Mouse (Mus musculus): ENCODE measurements around the gene S100a1. TPM values are rescaled to one million over a fixed set of nuclear protein-coding genes. Genes with fewer than 3 reads are reported as not detected.

S100a1 gene
- total RNA-seq, 2 experiments from 2014 or later = 113 to 116 TPM

DNA sequence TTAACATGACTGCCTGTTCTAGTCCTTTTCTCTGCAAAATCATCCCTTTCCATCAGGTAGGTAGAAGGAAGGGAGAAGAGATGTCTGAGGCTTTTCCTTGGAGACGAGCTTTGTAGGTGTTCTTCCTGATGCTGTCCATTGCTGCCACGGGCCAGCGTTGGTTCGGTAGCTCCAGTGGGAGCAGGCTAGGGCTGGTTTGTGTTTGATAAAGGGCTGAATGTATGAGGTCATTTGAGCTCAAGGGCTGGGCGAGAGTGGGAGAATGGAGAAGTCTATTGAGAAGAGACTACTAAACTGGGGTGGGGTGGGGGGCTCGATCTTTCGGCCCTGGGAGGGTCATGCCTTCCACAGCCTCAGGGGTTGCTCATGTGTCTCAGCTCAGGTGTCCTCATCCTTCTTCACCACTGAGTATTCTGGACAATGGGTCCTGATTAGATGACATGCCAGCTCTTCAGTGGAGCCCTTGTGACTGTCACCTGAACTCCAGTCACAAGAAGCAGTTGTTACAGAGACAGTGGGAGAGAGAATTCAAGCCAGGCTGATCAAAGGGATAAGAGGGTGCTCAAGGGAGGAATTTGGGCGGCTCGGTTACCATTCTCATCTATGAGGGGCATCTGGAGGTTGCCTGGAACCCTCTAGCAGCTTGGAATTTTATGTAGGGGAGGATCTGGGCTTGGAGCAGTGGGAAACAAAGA lies 1.1 kb downstream of the S100a1 start:
- intact Hi-C loops (cut with DNase I) = loop anchor here (5.0 kb wide), 2 partner anchors 74 to 99 kb away; partner anchors contain the start of gene S100a6
- DNase-seq (ENCODE audit: low spot score in 2 of 2) = no peak

DNA sequence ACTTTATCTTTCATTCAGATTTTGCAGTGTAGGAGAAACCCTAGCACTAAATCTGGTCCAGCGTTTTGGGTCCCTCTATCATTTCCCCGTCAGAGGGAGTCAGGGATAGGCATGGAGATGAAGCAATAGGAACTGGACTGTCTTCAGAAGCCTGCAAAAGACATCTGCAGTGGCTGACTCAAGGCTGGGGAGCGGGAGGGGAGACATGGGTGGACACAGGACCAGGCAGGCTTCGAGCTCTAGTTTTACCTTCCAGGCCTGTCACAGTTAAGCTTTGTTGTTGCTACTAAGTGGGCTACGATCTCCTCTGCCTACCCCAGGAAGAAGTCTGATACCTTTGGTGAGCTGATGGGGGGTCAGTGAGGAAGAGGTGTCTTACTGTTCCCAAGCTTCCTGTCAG lies 1.9 kb downstream of the S100a1 start:
- DNase-seq (ENCODE audit: low spot score in 2 of 2) = peak in 1 of 2 experiments; percentile 25
- intact Hi-C loops (cut with DNase I) = loop anchor here (5.0 kb wide), 2 partner anchors 75 to 100 kb away; partner anchors contain the start of gene S100a6

DNA sequence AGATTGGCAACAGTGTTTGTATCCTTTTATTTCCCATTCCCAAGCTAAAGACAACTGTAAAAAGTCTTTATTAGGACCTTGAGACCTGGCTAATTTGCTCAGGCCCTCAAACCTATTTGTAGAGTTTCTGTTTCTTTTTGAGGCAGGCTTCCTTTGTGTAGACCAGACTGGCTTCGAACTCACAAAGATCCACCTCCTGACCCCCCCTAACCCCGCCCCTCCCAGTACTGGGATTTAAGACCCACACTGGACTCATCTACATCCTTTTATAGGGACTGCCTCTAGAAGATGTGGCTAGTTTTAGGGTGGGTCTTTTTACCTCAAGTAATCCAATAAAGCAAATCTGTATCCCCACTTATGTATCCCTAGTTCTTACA lies 4.5 kb downstream of the S100a1 start:
- no peak for DNase-seq (ENCODE audit: low spot score in 2 of 2)
- intact Hi-C loops (cut with DNase I) = loop anchor here (1.0 to 5.0 kb wide), 4 partner anchors 18 to 143 kb away; partner anchors contain the start of genes S100a6, S100a7a and Snapin

DNA sequence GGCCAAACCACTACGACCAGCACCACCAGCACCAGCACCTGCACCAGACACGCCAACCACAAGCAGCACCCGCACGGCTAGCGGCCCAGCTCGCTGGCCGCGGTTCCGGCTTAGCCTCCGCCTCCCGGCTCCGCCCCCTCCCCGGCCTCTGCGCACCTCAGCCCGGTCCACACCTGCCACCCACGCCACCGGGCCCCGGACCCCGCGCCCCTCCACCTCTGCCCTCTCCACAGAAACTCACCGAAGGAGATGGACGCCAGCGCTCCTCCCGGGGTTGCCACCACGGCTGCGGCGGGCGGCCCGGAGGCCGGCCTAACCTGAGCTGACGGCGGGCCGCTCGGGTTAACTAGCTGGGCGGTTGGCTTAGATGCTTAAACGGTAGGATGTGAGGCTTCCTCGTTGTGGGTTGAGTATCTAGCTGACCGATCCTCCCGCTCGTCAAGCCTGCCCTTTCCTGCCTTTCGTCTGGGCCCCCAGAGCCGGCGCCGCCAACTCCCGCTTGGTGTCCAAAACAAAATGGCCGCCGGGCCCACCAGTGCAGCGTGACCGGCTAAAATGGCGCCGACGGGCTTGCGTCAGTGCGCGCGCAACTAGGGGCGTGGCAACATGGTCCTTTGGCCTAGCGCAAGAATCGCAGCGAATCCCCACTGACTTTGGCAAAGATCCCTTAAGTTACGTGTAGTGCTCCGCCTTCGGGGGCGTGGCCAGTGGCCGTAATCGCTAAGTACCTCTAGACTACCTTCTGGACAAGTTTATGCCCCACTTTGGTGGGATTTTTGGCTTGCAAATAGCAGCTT lies 5.0 kb downstream of the S100a1 start, which contains the start of gene Chtop:
TSS of gene Chtop (minus strand) at position 549 of the 797 bp plus-strand sequence.
- intact Hi-C loops (cut with DNase I) = loop anchor here (1.0 to 5.0 kb wide), 2 partner anchors 18 to 143 kb away; partner anchors contain the start of genes S100a7a and Snapin
- peak; percentile 99 to 100 for DNase-seq (ENCODE audit: low spot score in 2 of 2)

DNA sequence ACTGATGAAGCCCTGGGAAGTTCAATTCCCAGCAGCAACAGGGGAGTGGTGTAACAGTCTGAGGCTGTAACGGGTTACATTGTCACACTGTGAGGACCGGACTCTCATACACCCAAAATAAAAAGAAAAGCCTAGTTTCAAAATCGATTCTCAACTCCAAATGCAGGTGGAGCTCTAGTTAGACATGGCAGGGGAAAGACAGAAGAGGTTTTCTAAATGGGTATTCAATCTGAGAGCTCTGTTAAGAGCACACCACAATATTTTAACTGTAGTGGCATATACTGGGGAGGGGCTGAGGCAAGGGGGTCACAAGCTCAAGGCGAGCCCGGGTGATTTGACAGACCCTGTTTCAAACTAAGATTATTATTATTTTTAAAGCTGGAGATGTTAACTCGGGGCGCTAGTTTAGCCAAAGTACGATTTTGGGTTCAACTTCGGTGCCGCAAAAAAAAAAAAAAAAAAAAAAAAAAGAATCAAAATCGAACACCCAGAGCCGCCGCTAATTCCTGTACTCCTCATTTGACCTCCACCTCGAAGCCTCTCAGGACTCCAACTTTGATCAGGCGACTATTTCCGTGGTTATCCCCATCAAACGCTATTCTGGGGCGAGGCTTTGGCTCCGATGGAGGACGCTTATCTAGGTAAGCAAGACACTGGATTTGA lies 5.8 kb downstream of the S100a1 start:
- intact Hi-C loops (cut with DNase I) = loop anchor here (5.0 kb wide), 1 partner anchor 144 kb away; the partner anchor contains the start of gene S100a7a
- DNase-seq (ENCODE audit: low spot score in 2 of 2) = no peak

DNA sequence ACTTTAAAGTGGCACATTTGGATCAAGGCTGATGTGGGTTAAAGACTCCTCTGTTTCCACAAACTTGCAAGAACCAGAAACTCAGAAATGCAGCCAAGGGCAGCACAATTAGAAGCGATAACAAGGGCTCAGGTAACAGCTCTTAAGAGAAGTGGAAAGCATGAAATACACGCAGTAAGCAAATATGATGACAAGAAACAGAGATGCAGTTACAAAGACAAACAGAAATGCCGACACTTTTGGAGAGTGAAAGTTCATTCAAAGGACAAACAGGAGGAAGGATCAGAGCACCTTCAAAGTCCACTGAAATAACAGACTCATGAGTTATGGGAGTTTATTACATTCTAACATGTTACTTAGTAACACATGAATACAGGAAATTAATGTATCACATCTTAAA lies 7.8 kb downstream of the S100a1 start:
- intact Hi-C loops (cut with DNase I) = loop anchor here (5.0 kb wide), 1 partner anchor 146 kb away; the partner anchor contains the start of gene S100a7a
- DNase-seq (ENCODE audit: low spot score in 2 of 2) = no peak

DNA sequence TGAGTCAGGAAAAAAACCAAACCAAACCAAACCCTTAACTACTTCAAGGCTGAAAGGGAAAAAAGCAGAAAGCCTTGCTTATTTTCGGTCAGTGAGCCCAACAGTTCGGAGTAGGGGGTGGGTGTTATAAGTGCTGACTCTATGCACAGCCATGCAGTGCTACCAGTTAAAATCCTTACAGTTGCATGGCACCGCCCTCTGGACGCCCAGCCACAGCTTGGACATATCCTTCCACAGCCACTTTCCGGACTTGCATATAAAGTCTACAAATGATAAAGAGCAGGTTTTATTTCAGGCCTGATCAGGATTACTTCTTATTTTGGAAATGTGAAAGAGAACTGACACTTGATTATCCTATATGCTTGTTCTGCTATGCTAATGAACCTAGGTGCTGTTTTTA lies 9.0 kb downstream of the S100a1 start:
- intact Hi-C loops (cut with DNase I) = loop anchor here (5.0 kb wide), 1 partner anchor 147 kb away; the partner anchor contains the start of gene S100a7a
- no peak for DNase-seq (ENCODE audit: low spot score in 2 of 2)

DNA sequence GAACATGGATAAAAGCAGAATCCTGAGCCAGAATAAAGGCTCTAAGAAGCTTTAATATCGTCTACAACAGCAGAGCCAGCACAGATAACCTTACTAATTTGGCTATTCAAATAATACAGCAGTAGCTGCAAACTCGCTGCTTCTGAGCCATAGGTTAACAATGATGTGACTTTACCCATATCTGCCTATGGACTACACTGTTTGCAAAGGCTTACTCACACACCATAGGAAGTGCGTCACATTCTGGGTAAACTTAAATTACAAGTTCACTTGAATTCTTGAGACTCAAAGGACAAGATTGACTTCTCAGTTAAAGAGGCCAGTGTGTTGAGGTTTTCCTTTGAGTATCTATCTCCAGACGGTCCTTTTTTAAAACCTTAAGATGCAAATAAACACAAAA lies 10.7 kb downstream of the S100a1 start:
- no peak for DNase-seq (ENCODE audit: low spot score in 2 of 2)
- intact Hi-C loops (cut with DNase I) = no loop called here

DNA sequence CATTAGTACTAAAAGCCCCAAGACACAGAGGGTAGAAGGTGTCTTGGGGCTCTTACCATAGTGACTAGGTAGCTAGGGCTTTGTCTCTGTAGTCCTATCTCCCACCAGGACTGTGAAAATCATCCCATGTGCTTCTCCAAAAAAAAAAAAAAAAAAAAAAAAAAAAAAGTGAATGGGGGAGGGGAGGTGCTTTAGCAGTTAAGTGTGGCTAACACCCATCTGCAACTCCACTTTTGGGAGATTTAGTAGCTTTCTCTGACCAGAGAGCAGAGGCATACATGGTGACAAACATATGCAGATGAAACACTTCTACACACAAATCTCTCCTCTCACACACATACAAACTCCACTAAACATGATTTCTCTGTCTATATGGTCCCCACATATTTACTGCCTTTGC lies 16.6 kb downstream of the S100a1 start:
- no peak for DNase-seq (ENCODE audit: low spot score in 2 of 2)
- intact Hi-C loops (cut with DNase I) = no loop called here

DNA sequence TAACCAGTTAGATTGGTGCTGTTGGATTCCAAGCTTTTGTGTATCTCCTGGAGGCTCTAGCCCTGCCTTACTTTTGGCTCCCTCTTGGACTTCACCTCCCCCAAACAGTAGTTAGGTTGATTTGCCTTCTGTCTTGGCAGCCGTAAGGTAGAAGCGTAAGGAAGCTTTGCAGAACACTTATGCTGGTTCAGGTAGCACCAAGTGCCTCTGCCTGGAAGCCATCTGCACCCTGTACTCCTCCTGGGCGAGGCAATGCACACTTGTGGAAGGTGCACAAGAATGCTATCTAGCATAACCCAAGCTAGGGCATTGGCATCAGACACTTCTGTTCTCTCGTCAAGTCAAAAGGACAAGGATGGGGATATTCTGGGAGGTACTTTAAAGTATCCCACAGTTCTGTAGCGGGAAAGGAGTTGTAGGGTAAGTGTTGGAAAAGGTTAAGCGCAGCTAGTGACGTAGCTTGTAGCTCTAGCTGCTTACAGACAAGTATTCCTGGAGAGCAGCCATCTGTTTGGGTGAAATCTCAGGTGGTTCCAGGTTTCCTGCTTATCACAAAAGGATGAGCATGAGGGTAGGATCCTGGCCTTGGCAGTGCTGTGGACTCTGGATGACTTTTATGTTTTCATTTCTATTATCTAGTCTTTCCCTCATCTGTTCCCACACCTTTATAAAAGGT lies 18.2 kb downstream of the S100a1 start:
- intact Hi-C loops (cut with DNase I) = no loop called here

DNA sequence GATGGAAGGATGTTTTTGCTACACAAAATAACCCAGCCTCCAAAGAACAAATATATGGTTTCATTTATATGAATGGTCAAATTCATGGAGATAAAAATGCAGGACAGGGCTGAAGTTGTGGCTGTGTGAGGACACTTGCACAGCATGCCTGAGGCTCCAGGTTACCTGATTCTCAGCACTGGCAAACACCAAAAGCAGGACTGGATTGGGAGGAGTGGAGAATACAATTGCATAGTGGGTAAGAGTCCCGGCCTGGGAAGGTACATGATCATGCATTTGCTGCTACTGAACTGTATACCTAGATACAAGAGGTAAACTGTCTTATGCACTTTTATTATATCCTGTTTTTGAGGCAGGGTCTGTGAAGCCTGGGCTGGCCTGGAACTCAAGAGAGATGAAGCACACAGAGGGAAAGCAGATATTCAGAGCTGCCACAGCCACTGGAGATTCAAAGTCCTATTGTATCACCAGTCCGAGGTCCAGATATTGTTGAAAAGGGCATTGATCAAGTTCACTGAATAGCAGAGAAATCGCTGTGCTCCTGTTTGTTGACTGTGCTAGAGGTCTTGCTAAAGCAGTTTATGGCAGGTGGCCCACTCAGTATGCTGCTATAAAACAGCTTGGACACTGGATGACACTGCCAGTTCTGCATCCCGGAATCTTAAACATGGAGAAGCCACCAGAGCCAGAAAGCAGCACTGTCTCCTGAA lies 20.2 kb downstream of the S100a1 start:
- intact Hi-C loops (cut with DNase I) = no loop called here
- DNase-seq (ENCODE audit: low spot score in 2 of 2) = no peak

More for the DNA sequence above, 18.2 kb downstream of the S100a1 start:
- no peak for DNase-seq (ENCODE audit: low spot score in 2 of 2)

DNA sequence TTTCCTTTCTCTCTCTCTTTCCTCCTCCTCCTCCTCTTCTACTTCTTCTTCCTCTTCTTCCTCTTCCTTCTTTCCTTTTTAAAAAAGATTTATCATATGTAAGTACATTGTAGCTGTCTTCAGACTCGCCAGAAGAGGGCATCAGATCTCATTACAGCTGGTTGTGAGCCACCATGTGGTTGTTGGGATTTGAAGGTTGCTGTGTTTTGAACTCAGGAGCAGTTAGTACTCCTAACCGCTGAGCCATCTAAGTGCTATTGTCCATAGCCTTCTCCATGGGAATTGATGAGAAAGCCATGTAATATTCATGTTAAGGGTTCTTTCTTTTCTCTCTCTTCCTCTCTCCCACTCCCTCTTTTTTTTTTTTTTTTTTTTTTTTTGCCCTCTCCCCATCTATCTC lies 22.8 kb downstream of the S100a1 start:
- DNase-seq (ENCODE audit: low spot score in 2 of 2) = peak in 1 of 2 experiments; percentile 74
- intact Hi-C loops (cut with DNase I) = loop anchor here (1.0 to 2.0 kb wide), 4 partner anchors 18 to 217 kb away; partner anchors contain the start of gene Chtop

DNA sequence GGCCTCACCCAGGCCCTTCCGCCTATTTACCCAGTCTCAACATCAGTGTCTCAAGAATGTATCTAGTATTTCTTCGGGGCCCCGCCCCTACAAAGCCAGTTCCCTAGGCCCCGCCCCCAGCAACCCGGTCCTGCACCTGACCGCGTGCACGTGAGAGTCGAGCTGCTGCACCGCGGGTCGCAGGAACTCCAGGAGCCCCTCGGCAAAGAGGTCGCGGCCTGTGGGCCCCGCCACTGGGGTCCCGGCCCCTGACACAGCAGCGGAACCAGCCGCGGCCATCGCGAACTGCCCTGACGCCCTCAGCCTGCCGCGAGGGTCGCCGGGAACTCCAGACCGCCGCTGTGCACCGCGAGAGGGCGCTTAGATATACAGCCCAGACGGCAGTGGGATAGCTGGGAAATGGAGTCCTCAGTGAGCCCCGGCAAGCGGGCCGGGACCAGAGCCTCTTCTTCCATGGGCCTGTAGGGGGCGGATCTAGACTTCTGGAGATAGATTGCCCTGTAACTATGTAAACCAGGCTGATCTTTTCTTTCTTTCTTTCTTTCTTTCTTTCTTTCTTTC lies 23.4 kb downstream of the S100a1 start, which contains the start of gene Snapin:
TSS of gene Snapin (minus strand) at position 338 of the 561 bp plus-strand sequence.
- intact Hi-C loops (cut with DNase I) = loop anchor here (1.0 to 2.0 kb wide), 4 partner anchors 19 to 218 kb away; partner anchors contain the start of gene Chtop
- peak; percentile 95 to 96 for DNase-seq (ENCODE audit: low spot score in 2 of 2)

DNA sequence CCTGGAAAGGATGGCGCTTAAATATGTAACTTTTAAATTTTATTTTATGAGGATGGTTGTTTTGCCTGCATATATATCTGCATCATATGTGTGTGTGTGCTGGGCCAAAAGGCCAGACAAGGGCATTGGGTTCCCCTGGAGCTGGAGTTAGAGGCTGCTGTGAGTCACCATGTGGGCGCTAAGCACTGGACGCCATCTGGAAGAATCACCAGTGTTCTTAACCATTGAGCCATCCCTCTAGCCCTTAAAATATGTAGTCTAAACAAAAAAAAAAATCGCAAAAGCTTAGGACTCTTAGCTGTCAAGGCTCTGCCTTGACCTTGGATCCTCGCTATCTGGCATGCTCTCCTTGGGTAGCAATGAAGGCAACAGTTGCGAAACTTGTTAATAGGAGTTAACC lies 25.6 kb downstream of the S100a1 start:
- no peak for DNase-seq (ENCODE audit: low spot score in 2 of 2)
- intact Hi-C loops (cut with DNase I) = no loop called here

DNA sequence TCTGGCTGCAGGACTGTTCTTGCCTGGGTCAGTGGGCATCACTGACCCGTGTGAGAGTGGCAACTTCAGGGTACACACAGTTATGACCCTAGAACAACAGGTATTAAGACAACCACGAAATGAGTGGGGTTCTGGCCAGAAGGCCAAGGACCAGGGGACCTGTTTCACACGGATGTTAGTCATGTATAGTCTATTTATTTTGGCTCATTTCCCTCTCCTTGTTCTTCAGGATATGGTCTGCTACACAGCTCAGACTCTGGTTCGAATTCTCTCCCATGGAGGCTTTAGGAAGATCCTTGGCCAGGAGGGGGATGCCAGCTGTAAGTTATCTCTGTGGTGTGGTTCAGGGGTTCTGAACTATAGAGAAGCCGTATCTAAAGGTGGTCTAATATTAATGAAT lies 27.2 kb downstream of the S100a1 start:
- no peak for DNase-seq (ENCODE audit: low spot score in 2 of 2)
- intact Hi-C loops (cut with DNase I) = no loop called here

DNA sequence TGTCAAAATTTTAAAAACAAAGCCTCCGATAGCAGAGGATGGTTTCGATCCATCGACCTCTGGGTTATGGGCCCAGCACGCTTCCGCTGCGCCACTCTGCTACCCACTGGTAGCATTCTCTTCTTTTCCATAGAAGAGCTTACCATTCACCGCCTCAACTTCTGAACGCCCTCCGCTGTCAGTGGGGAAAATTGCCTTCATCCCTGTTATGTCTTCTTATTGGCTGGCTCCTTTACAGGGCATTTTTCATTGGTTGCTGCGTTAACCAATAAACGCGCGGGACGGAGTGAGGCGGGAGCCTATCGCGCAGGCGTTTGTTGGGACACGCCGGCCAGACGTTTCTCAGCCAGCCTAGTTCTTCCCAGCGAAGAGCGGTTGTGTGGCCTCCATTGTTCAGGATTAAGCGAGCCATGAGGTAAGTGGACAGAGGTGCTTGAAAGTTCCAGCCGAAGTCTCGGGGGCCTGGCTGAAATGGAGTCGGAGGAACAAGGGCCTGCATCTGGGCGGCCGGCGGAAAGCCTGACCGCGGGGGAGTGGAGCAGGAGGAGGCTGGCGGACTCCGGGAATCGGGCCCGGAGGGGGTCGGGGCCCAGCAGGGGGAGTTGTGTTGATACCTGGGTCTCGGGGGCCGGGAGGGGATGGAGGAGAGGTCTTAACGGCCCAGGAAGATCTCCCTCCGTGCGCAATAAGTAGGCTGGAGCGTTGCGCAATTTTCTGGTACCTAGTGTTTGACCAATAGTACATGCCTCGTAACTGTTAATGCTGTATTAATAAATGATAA lies 38.2 kb downstream of the S100a1 start, which contains the start of gene Ilf2:
TSS of gene Ilf2 (plus strand) at position 296 of the 781 bp plus-strand sequence.
- DNase-seq (ENCODE audit: low spot score in 2 of 2) = peak; percentile 96 to 99
- intact Hi-C loops (cut with DNase I) = loop anchor here (10.0 kb wide), 1 partner anchor 181 kb away; the partner anchor contains the start of gene Gatad2b

Measured in left cerebral cortex, postnatal 25 days (tissue).